Mouse (Mus musculus) effector memory CD4-positive, alpha-beta T cell, adult 5 months (primary cell): Measurements from ENCODE around the gene Nifk. TPM values are rescaled to one million over a fixed set of nuclear protein-coding genes. Genes with fewer than 3 reads are reported as not detected.

Experiments
- polyA plus RNA-seq: library from polyadenylated mRNA; unstranded; fragments of 100-300 nt; shearing (Covaris generic); gene quantifications from one replicate; pipeline ENCODE4 v1.2.1, GENCODE M21; 2017

Gene Nifk
- 51.0 TPM for polyA plus RNA-seq

DNA sequence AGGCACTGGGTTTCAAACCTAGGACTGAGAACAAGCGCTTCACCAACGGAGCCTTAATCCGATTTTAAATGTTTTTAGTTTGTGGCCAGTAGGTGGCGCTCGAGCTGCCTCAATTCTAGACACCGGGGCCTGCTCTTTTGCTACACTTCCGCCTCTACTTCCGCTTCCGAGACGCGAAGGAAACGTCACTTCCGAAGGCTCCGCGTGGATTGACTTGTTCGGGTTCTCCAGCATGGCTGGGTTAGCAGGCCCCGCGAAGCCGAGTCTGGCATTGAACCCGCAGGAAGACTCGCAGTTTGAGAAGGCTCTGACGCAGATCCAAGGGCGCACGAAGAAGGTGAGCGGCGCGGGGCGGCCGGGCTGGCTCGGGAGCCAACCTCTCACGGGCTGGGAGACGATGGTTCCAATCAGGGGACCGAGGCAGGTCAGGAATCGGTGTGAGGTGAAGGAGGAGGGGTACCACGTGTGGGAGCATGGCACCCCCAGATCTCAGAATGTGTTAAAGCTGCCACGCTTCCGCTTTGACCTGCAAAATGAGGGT is at the start of gene Nifk:
Gene Nifk, plus strand, starts transcription at position 179 of the 541 bp plus-strand sequence.

DNA sequence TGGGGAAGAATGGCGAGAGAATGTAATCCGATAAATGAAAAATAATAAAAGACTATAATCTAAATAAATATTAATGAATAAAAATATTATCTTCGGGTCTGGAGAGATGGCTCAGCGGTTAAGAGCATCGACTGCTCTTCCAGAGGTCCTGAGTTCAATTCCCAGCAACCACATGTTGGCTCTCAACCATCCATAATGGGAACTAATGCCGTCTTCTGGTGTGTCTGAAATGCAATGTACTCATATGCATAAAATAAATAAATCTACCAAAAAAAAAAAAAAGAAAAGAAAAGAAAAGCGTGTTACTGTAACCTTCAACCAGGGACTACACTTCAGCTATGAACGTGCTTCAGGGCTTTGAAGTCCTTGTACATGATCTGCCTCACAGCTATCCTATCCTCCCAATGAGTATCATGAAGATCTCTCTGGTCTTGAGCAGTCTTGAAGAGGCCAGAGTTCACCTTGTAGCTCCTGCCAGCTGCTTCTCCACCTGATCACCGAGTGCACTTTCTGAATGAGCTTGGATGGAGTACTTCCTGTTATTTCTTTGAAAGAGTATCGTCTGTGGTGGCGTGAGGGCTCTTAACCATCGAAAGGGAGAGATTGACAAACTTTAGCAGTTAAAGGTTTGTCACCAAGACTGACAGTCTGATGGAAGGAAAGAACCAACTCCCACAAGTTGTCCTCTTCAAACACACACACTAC is 9.9 kb upstream of the Nifk start, which contains the start of gene Tsn:
Gene Tsn, minus strand, starts transcription at position 118 of the 705 bp plus-strand sequence.

Other genes with a start within 250 kb of the Nifk start
- gene Gm29106, start 145.3 kb upstream of the Nifk start, polyA plus RNA-seq = 0.10 TPM
- gene Tsn, start 10.1 kb upstream of the Nifk start, polyA plus RNA-seq = 146 TPM
- gene Clasp1, start 67.2 kb downstream of the Nifk start, polyA plus RNA-seq = 31.0 TPM